In genomic region chr4:152010091-152010706, GRCm38 (mm10) we compare ENCODE assay signal across 8 mouse cellular contexts. TPM values are rescaled to one million over a fixed set of nuclear protein-coding genes. Genes with fewer than 3 reads are reported as not detected.
DNase-seq lines count a peak whose midpoint lies in the region; ATAC-seq lines count a peak whose summit lies in the region.

No protein-coding gene starts in this region.

- H3K79me2 ChIP-seq in macrophage (ENCODE audit: inconsistent target), result peaks cover 45% of the 10 kb centered on the region

- ATAC-seq in heart, embryonic 11.5 days (replicated peaks; ENCODE audit: insufficient number of reproducible peaks, low FRiP score, low TSS enrichment), result peak; percentile 37
- peak; percentile 8; the same call in 1 of the 2 replicates for ATAC-seq in kidney, embryonic 16.5 days (ENCODE audit: low FRiP score, low TSS enrichment)

- peaks cover 49% of the 10 kb centered on the region for H3K4me1 ChIP-seq in heart, embryonic 11.5 days (ENCODE audit: control insufficient read depth, insufficient read depth, low read length)
- H3K4me1 ChIP-seq in kidney, embryonic 16.5 days (ENCODE audit: insufficient read depth, low read length), result peaks cover 31% of the 10 kb centered on the region

- peak overlapping the region; percentile 91 for H3K4me3 ChIP-seq in heart, embryonic 11.5 days (ENCODE audit: low read depth, low read length)
- H3K4me3 ChIP-seq in kidney, embryonic 16.5 days (ENCODE audit: low read length), result peak overlapping the region; percentile 83
- peak overlapping the region; percentile 58 for H3K4me3 ChIP-seq in macrophage (ENCODE audit: inconsistent target)

- no peaks in the 10 kb centered on the region for H3K27me3 ChIP-seq in heart, embryonic 11.5 days (ENCODE audit: control insufficient read depth, insufficient read depth, low read length)
- no peaks in the 10 kb centered on the region for H3K27me3 ChIP-seq in kidney, embryonic 16.5 days (ENCODE audit: insufficient read depth, low read length)

- DNase-seq in 3134 (ENCODE audit: extremely low read depth, insufficient read length, low spot score), result peak; percentile 83
- peak; percentile 54 for DNase-seq in CD4-positive helper T cell, adult 2 months (ENCODE audit: low read depth, low spot score)
- DNase-seq in embryo, embryonic 10.5 days (ENCODE audit: low spot score), result peak; percentile 46
- DNase-seq in telencephalon, adult 2 months (ENCODE audit: low read depth, low spot score), result peak; percentile 31
- DNase-seq in right cerebral cortex, postnatal 10 days (ENCODE audit: low spot score in 2 of 2), result no peak

- H3K4me2 ChIP-seq in heart, embryonic 11.5 days, result peak overlapping the region; percentile 99
- peak overlapping the region; percentile 99 for H3K4me2 ChIP-seq in kidney, embryonic 16.5 days (replicated peaks; ENCODE audit: low read depth, low read length)

- H3K27ac ChIP-seq in heart, embryonic 11.5 days (ENCODE audit: low read depth, low read length), result peak overlapping the region; percentile 96
- H3K27ac ChIP-seq in kidney, embryonic 16.5 days (ENCODE audit: low read length), result peak overlapping the region; percentile 92
- H3K27ac ChIP-seq in macrophage, result peak overlapping the region; percentile 46

- no peaks in the 10 kb centered on the region for H3K9me3 ChIP-seq in heart, embryonic 11.5 days (replicated peaks; ENCODE audit: control insufficient read depth, low read length)
- H3K9me3 ChIP-seq in kidney, embryonic 16.5 days (ENCODE audit: low read length), result no peaks in the 10 kb centered on the region

- 0% methylated on average over 10 of the region's 10 CpGs for WGBS in heart, embryonic 11.5 days (ENCODE audit: insufficient replicate concordance)
- 2% methylated on average over 10 of the region's 10 CpGs for WGBS in kidney, embryonic 16.5 days
- WGBS in macrophage (ENCODE audit: missing documents), result 1% methylated on average over 10 of the region's 10 CpGs

- peaks cover 14% of the 10 kb centered on the region for H3K36me3 ChIP-seq in heart, embryonic 11.5 days (ENCODE audit: control insufficient read depth, insufficient read depth, low read length)
- H3K36me3 ChIP-seq in kidney, embryonic 16.5 days (ENCODE audit: insufficient read depth, low read length), result peaks cover 27% of the 10 kb centered on the region
- peaks cover 22% of the 10 kb centered on the region; the same call in 1 of the 2 replicates for H3K36me3 ChIP-seq in macrophage (ENCODE audit: inconsistent target)

- H3K9ac ChIP-seq in heart, embryonic 11.5 days (ENCODE audit: low read depth, low read length), result peak overlapping the region; percentile 94
- peak overlapping the region; percentile 83 for H3K9ac ChIP-seq in kidney, embryonic 16.5 days (replicated peaks; ENCODE audit: low read length)

RNA-seq across cellular contexts. Expression of gene Klhl21, which starts 1.6 kb away (rescaled TPM):
- polyA plus RNA-seq in heart, embryonic 11.5 days (2014; fragmentation: Nextera tagmentation; extraction: Ambion mirVana), result 11.4 and 17.8 TPM in 2 replicates
- polyA plus RNA-seq in kidney, embryonic 16.5 days (2015; fragmentation: Nextera tagmentation; extraction: Ambion mirVana), result 12.1 and 12.6 TPM in 2 replicates
- 10 to 100 TPM in 1 of 26 experiments, 1 to 10 TPM in 18, under 1 TPM in 7; 0.63 to 12.4 (median 1.9) TPM for total RNA-seq in macrophage (2018; cell fraction: chromatin; rRNA removed)
- 10 to 100 TPM in 7 of 26 experiments, 1 to 10 TPM in 19; 1.3 to 16.6 (median 5.4) TPM for total RNA-seq in macrophage (2018; cell fraction: cytosol; rRNA removed)
- 10 to 100 TPM in 3 of 26 experiments, 1 to 10 TPM in 23; 1.5 to 15.0 (median 5.3) TPM for total RNA-seq in macrophage (2018; cell fraction: nucleus; rRNA removed)
- polyA plus RNA-seq in macrophage (2018), result 5.1 to 13.0 TPM (median 8.0 TPM) in 3 replicates

RNA-seq across cellular contexts. Expression of gene Phf13, which starts 14.1 kb away (rescaled TPM):
- polyA plus RNA-seq in heart, embryonic 11.5 days (2014; fragmentation: Nextera tagmentation; extraction: Ambion mirVana), result 14.3 and 21.7 TPM in 2 replicates
- 31.2 and 33.3 TPM in 2 replicates for polyA plus RNA-seq in kidney, embryonic 16.5 days (2015; fragmentation: Nextera tagmentation; extraction: Ambion mirVana)
- total RNA-seq in macrophage (2018; cell fraction: chromatin; rRNA removed), result 10 to 100 TPM in 6 of 26 experiments, 1 to 10 TPM in 19, under 1 TPM in 1; 0.57 to 18.3 (median 3.5) TPM
- total RNA-seq in macrophage (2018; cell fraction: cytosol; rRNA removed), result 10 to 100 TPM in 14 of 26 experiments, 1 to 10 TPM in 12; 5.0 to 32.6 (median 10.6) TPM
- 10 to 100 TPM in 12 of 26 experiments, 1 to 10 TPM in 14; 3.3 to 33.6 (median 9.9) TPM for total RNA-seq in macrophage (2018; cell fraction: nucleus; rRNA removed)
- 7.5 to 11.5 TPM (median 10.7 TPM) in 3 replicates for polyA plus RNA-seq in macrophage (2018)

RNA-seq across cellular contexts. Expression of gene Zbtb48, which starts 17.3 kb away (rescaled TPM):
- 11.8 and 12.2 TPM in 2 replicates for polyA plus RNA-seq in heart, embryonic 11.5 days (2014; fragmentation: Nextera tagmentation; extraction: Ambion mirVana)
- 25.3 and 26.0 TPM in 2 replicates for polyA plus RNA-seq in kidney, embryonic 16.5 days (2015; fragmentation: Nextera tagmentation; extraction: Ambion mirVana)
- 10 to 100 TPM in 22 of 26 experiments, 1 to 10 TPM in 4; 5.7 to 34.4 (median 20.8) TPM for total RNA-seq in macrophage (2018; cell fraction: chromatin; rRNA removed)
- total RNA-seq in macrophage (2018; cell fraction: cytosol; rRNA removed), result 1 to 10 TPM in 23 of 26 experiments, under 1 TPM in 3; 0.47 to 4.4 (median 2.3) TPM
- 10 to 100 TPM in 17 of 26 experiments, 1 to 10 TPM in 9; 3.2 to 35.7 (median 10.6) TPM for total RNA-seq in macrophage (2018; cell fraction: nucleus; rRNA removed)
- polyA plus RNA-seq in macrophage (2018), result 3.5 to 5.0 TPM (median 4.8 TPM) in 3 replicates

RNA-seq across cellular contexts. Expression of gene Thap3, which starts 21.4 kb away (rescaled TPM):
- 18.9 and 19.7 TPM in 2 replicates for polyA plus RNA-seq in heart, embryonic 11.5 days (2014; fragmentation: Nextera tagmentation; extraction: Ambion mirVana)
- 42.4 and 46.4 TPM in 2 replicates for polyA plus RNA-seq in kidney, embryonic 16.5 days (2015; fragmentation: Nextera tagmentation; extraction: Ambion mirVana)
- 10 to 100 TPM in 16 of 26 experiments, 1 to 10 TPM in 10; 1.5 to 37.2 (median 14.6) TPM for total RNA-seq in macrophage (2018; cell fraction: chromatin; rRNA removed)
- 10 to 100 TPM in 23 of 26 experiments, 1 to 10 TPM in 3; 6.9 to 19.0 (median 15.8) TPM for total RNA-seq in macrophage (2018; cell fraction: cytosol; rRNA removed)
- total RNA-seq in macrophage (2018; cell fraction: nucleus; rRNA removed), result 10 to 100 TPM in 18 of 26 experiments, 1 to 10 TPM in 8; 2.5 to 37.2 (median 18.3) TPM
- 5.4 to 24.7 TPM (median 14.9 TPM) in 3 replicates for polyA plus RNA-seq in macrophage (2018)

RNA-seq across cellular contexts. Expression of gene Tas1r1, which starts 28.2 kb away (rescaled TPM):
- 0.14 and 0.16 TPM in 2 replicates for polyA plus RNA-seq in heart, embryonic 11.5 days (2014; fragmentation: Nextera tagmentation; extraction: Ambion mirVana)
- polyA plus RNA-seq in kidney, embryonic 16.5 days (2015; fragmentation: Nextera tagmentation; extraction: Ambion mirVana), result 0.50 and 0.63 TPM in 2 replicates
- under 1 TPM in 4 of 26 experiments, not detected in 22; 0.26 to 0.38 (median 0.31) TPM for total RNA-seq in macrophage (2018; cell fraction: chromatin; rRNA removed)
- under 1 TPM in 1 of 26 experiments, not detected in 25; 0.03 TPM for total RNA-seq in macrophage (2018; cell fraction: cytosol; rRNA removed)
- under 1 TPM in 5 of 26 experiments, not detected in 21; 0.17 to 0.33 (median 0.21) TPM for total RNA-seq in macrophage (2018; cell fraction: nucleus; rRNA removed)
- not detected in 3 replicates for polyA plus RNA-seq in macrophage (2018)

Comparison
In these comparisons a context has a peak if more than half of its experiments do, and no peak if none do; other contexts are left out.
1. DNase-seq: peak in 3134 (single experiment), CD4-positive helper T cell, adult 2 months (single experiment), embryo, embryonic 10.5 days (single experiment) and telencephalon, adult 2 months (single experiment); none in right cerebral cortex, postnatal 10 days (0 of 2).
2. H3K27ac ChIP-seq: peak in every context shown above with its lines; median percentile 96 in heart, embryonic 11.5 days; 92 in kidney, embryonic 16.5 days; 46 in macrophage.
3. Peak in every context shown above with its lines, with median percentiles within 50 percentile points of each other: H3K4me3 ChIP-seq.